ENCODE assay signal across 19 mouse cellular contexts in genomic region chr17:71994144-71994543, GRCm38 (mm10).
DNase-seq lines count a peak whose midpoint lies in the region; ATAC-seq and TF ChIP-seq lines count a peak whose summit lies in the region.
"Had no signal": no experiment of that assay in that cellular context is flagged by ENCODE, and none has a peak within 500 bp of the region (broad histone marks: within the 10 kb centered on the region; RNA-seq: fewer than 3 reads in every experiment).

No protein-coding gene starts in this region.

- TF ChIP-seq CTCF in gastrocnemius, adult 2 months (IDR thresholded peaks at IDR 0.05), result no peak

- no peak for ATAC-seq in embryonic facial prominence, embryonic 14.5 days (ENCODE audit: low read depth)
- ATAC-seq in intestine, embryonic 16.5 days, result no peak
- ATAC-seq: midbrain, embryonic 15.5 days had no signal

- no peak overlapping the region for H3K4me2 ChIP-seq in embryonic facial prominence, embryonic 14.5 days (ENCODE audit: low read depth, low read length)
- H3K4me2 ChIP-seq in intestine, embryonic 16.5 days (ENCODE audit: low read depth, low read length), result no peak overlapping the region
- H3K4me2 ChIP-seq: hindbrain, embryonic 15.5 days; liver, embryonic 13.5 days; midbrain, embryonic 15.5 days; neural tube, embryonic 12.5 days had no signal

- H3K4me3 ChIP-seq in embryonic facial prominence, embryonic 14.5 days (ENCODE audit: low read depth, low read length), result no peak overlapping the region
- no peak overlapping the region for H3K4me3 ChIP-seq in embryonic facial prominence, embryonic 10.5 days
- H3K4me3 ChIP-seq in gastrocnemius, adult 2 months, result no peak overlapping the region
- no peak overlapping the region for H3K4me3 ChIP-seq in intestine, embryonic 16.5 days (ENCODE audit: low read length)
- H3K4me3 ChIP-seq: hindbrain, embryonic 15.5 days; limb, embryonic 10.5 days; liver, embryonic 13.5 days; midbrain, embryonic 15.5 days; neural tube, embryonic 12.5 days had no signal

- intact Hi-C loops in gastrocnemius, adult 2 months (cut with DNase I), result no loop called here
- intact Hi-C loops in heart, postnatal 25 days (cut with DNase I), result no loop called here

- no peaks in the 10 kb centered on the region for H3K9me3 ChIP-seq in embryonic facial prominence, embryonic 14.5 days (ENCODE audit: control insufficient read depth, low read length)
- H3K9me3 ChIP-seq in embryonic facial prominence, embryonic 10.5 days, result no peaks in the 10 kb centered on the region
- H3K9me3 ChIP-seq in intestine, embryonic 16.5 days (ENCODE audit: control insufficient read depth, low read length), result no peaks in the 10 kb centered on the region
- H3K9me3 ChIP-seq: hindbrain, embryonic 15.5 days; limb, embryonic 10.5 days; liver, embryonic 13.5 days; midbrain, embryonic 15.5 days; neural tube, embryonic 12.5 days had no signal

- H3K9ac ChIP-seq in embryonic facial prominence, embryonic 14.5 days (ENCODE audit: low read depth, low read length), result no peak overlapping the region
- no peak overlapping the region for H3K9ac ChIP-seq in intestine, embryonic 16.5 days (ENCODE audit: low read depth, low read length)
- H3K9ac ChIP-seq: hindbrain, embryonic 15.5 days; liver, embryonic 13.5 days; midbrain, embryonic 15.5 days; neural tube, embryonic 12.5 days had no signal

- H3K36me3 ChIP-seq in embryonic facial prominence, embryonic 14.5 days (ENCODE audit: control insufficient read depth, insufficient read depth, low read length), result no peaks in the 10 kb centered on the region
- H3K36me3 ChIP-seq in embryonic facial prominence, embryonic 10.5 days (replicated peaks), result no peaks in the 10 kb centered on the region
- H3K36me3 ChIP-seq in intestine, embryonic 16.5 days (ENCODE audit: control insufficient read depth, insufficient read depth, low read length), result no peaks in the 10 kb centered on the region
- H3K36me3 ChIP-seq: hindbrain, embryonic 15.5 days; limb, embryonic 10.5 days; liver, embryonic 13.5 days; midbrain, embryonic 15.5 days; neural tube, embryonic 12.5 days had no signal

- no peak overlapping the region for H3K27ac ChIP-seq in embryonic facial prominence, embryonic 14.5 days (replicated peaks; ENCODE audit: low read depth, low read length)
- H3K27ac ChIP-seq in embryonic facial prominence, embryonic 10.5 days (replicated peaks), result no peak overlapping the region
- no peak overlapping the region for H3K27ac ChIP-seq in gastrocnemius, adult 2 months
- no peak overlapping the region for H3K27ac ChIP-seq in intestine, embryonic 16.5 days (ENCODE audit: low read length)
- H3K27ac ChIP-seq: hindbrain, embryonic 15.5 days; limb, embryonic 10.5 days; liver, embryonic 13.5 days; midbrain, embryonic 15.5 days; neural tube, embryonic 12.5 days had no signal

- no peaks in the 10 kb centered on the region for H3K27me3 ChIP-seq in embryonic facial prominence, embryonic 14.5 days (replicated peaks; ENCODE audit: control insufficient read depth, insufficient read depth, low read length)
- no peaks in the 10 kb centered on the region for H3K27me3 ChIP-seq in embryonic facial prominence, embryonic 10.5 days (replicated peaks; ENCODE audit: low read depth, poor library complexity, severe bottlenecking)
- H3K27me3 ChIP-seq in intestine, embryonic 16.5 days (replicated peaks; ENCODE audit: control insufficient read depth, insufficient read depth, low read length), result no peaks in the 10 kb centered on the region; the same call in 1 of the 2 replicates
- H3K27me3 ChIP-seq: hindbrain, embryonic 15.5 days; liver, embryonic 13.5 days; midbrain, embryonic 15.5 days; neural tube, embryonic 12.5 days had no signal

- H3K4me1 ChIP-seq in embryonic facial prominence, embryonic 14.5 days (ENCODE audit: control insufficient read depth, insufficient read depth, low read length), result no peaks in the 10 kb centered on the region
- peaks cover 4% of the 10 kb centered on the region for H3K4me1 ChIP-seq in embryonic facial prominence, embryonic 10.5 days
- no peaks in the 10 kb centered on the region for H3K4me1 ChIP-seq in intestine, embryonic 16.5 days (ENCODE audit: control insufficient read depth, insufficient read depth, low read length)
- H3K4me1 ChIP-seq: limb, embryonic 10.5 days; liver, embryonic 13.5 days; midbrain, embryonic 15.5 days; neural tube, embryonic 12.5 days had no signal

- DNase-seq in embryonic facial prominence, embryonic 14.5 days (ENCODE audit: low spot score), result peak; percentile 35
- DNase-seq in embryonic facial prominence, embryonic 10.5 days (ENCODE audit: low spot score), result no peak
- peak; percentile 22 for DNase-seq in 3134 (ENCODE audit: extremely low read depth, insufficient read length, low spot score)
- DNase-seq in gastrocnemius, adult 2 months, result peak; percentile 50
- DNase-seq in heart, postnatal 25 days (ENCODE audit: low spot score), result peak; percentile 16
- no peak for DNase-seq in thymus, postnatal 0 days (ENCODE audit: low spot score)
- DNase-seq in frontal cortex, postnatal 14 days (ENCODE audit: low spot score in 2 of 2), result no peak
- DNase-seq: adrenal gland, postnatal 10 days; cerebellum, adult 9-11 months; kidney, adult 18-20 months; kidney, postnatal 25 days; liver, embryonic 13.5 days; right cerebral cortex, postnatal 4 days; thymus, adult 18-20 months had no signal

- 62% methylated on average over 1 of the region's 1 CpGs for WGBS in embryonic facial prominence, embryonic 14.5 days
- WGBS in embryonic facial prominence, embryonic 10.5 days, result 88% methylated on average over 1 of the region's 1 CpGs
- WGBS in intestine, embryonic 16.5 days, result 90% methylated on average over 1 of the region's 1 CpGs

Comparison
In these comparisons a context has a peak if more than half of its experiments do, and no peak if none do; other contexts are left out.
1. DNase-seq: peak in embryonic facial prominence, embryonic 14.5 days (single experiment), 3134 (single experiment), gastrocnemius, adult 2 months (single experiment) and heart, postnatal 25 days (single experiment); none in embryonic facial prominence, embryonic 10.5 days (single experiment), thymus, postnatal 0 days (single experiment) and frontal cortex, postnatal 14 days (0 of 2).